Mouse (Mus musculus) forebrain, embryonic 11.5 days (tissue): ENCODE results near the gene Dab2ip. TPM values are rescaled to one million over a fixed set of nuclear protein-coding genes. Genes with fewer than 3 reads are reported as not detected.

Experiments used
- ATAC-seq: fragments of 200-750 bp; cut with Nextera tagmentation; replicated peaks from 2 replicates; pipeline ENCODE4 v1.8.0; 2017; ENCODE audit warnings: moderate TSS enrichment; ENCODE audit not compliant: low FRiP score
- DNase-seq: peaks from one replicate; pipeline ENCODE4 v3.0.0-alpha.2; 2017; ENCODE audit warnings: low spot score
- H3K27ac ChIP-seq: fragments of 300-500 bp; sonication (generic); 2 replicates; pipeline ENCODE4 v1.5.1; 2014; ENCODE audit warnings: low read depth, low read length
- H3K27me3 ChIP-seq: fragments of 300-500 bp; sonication (generic); 2 replicates; pipeline ENCODE4 v1.6.1; 2014; ENCODE audit warnings: mild to moderate bottlenecking, low read length, mixed read lengths; ENCODE audit not compliant: control insufficient read depth, insufficient read depth
- H3K36me3 ChIP-seq: fragments of 300-500 bp; sonication (generic); 2 replicates; pipeline ENCODE4 v1.6.1; 2014; ENCODE audit warnings: mild to moderate bottlenecking, low read length, moderate library complexity, mixed read lengths; ENCODE audit not compliant: control insufficient read depth, insufficient read depth
- H3K4me1 ChIP-seq: fragments of 300-500 bp; sonication (generic); replicated peaks from 2 replicates; pipeline ENCODE4 v1.6.1; 2014; ENCODE audit warnings: low read length, mixed read lengths; ENCODE audit not compliant: control insufficient read depth, insufficient read depth
- H3K4me2 ChIP-seq: fragments of 300-500 bp; sonication (generic); 2 replicates; pipeline ENCODE4 v1.6.1; 2014; ENCODE audit warnings: low read depth, mild to moderate bottlenecking, low read length, moderate library complexity, mixed read lengths; ENCODE audit not compliant: severe bottlenecking
- H3K4me3 ChIP-seq: fragments of 300-500 bp; sonication (generic); 2 replicates; pipeline ENCODE4 v1.5.1; 2014; ENCODE audit warnings: low read depth, low read length
- H3K9ac ChIP-seq: fragments of 300-500 bp; sonication (generic); 2 replicates; pipeline ENCODE4 v1.6.1; 2014; ENCODE audit warnings: low read length
- H3K9me3 ChIP-seq: fragments of 300-500 bp; sonication (generic); 2 replicates; pipeline ENCODE4 v1.6.1; 2016; ENCODE audit warnings: low read length, mixed read lengths; ENCODE audit not compliant: control insufficient read depth
- WGBS: fragments of 180-500 bp; shearing (Covaris S2); extraction: QIAGEN DNeasy Blood & Tissue Kit; methylation state at CpG from one replicate; pipeline ENCODE4 v1.1.7; 2014; 5-methylcytosine and 5-hydroxymethylcytosine counted together
- polyA plus RNA-seq: library from polyadenylated mRNA; unstranded; fragments of >200 nt; fragmentation: Nextera tagmentation; extraction: Ambion mirVana; gene quantifications from 2 replicates; pipeline ENCODE4 v1.2.1, GENCODE M21; 2014

Gene Dab2ip
- polyA plus RNA-seq, 1 experiment from 2014 or later: 51.5 TPM

GRCm38 (mm10) chr2:35720956-35721355, 162.9 kb downstream of the Dab2ip start:
- 91% methylated on average over 9 of the region's 9 CpGs for WGBS
- Histone ChIP-seq H3K4me1 (no peaks in the 10 kb centered on the region), H3K4me3 (no peak overlapping the region), H3K27me3 (no peaks in the 10 kb centered on the region), H3K9ac (no peak overlapping the region), H3K9me3 (no peaks in the 10 kb centered on the region), H3K4me2 (no peak overlapping the region), H3K36me3 (peaks cover 15% of the 10 kb centered on the region; the same call in 1 of the 2 replicates), H3K27ac (no peak overlapping the region)
- ATAC-seq: no peak
- DNase-seq: no peak

- DNase-seq (no peak), ATAC-seq (no peak)
- Histone ChIP-seq H3K4me3 (no peak overlapping the region), H3K36me3 (peaks cover 15% of the 10 kb centered on the region; the same call in 1 of the 2 replicates), H3K27ac (no peak overlapping the region), H3K9me3 (no peaks in the 10 kb centered on the region), H3K27me3 (no peaks in the 10 kb centered on the region), H3K4me1 (no peaks in the 10 kb centered on the region), H3K4me2 (no peak overlapping the region), H3K9ac (no peak overlapping the region)
- 94% methylated on average over 9 of the region's 9 CpGs for WGBS
Observed at GRCm38 (mm10) chr2:35722821-35723220, 164.8 kb downstream of the Dab2ip start.

GRCm38 (mm10) chr2:35723267-35723666, 165.2 kb downstream of the Dab2ip start:
- ATAC-seq: no peak

GRCm38 (mm10) chr2:35723691-35724090, 165.6 kb downstream of the Dab2ip start:
- no peaks in the 10 kb centered on the region for H3K27me3 ChIP-seq
- H3K9me3 ChIP-seq: no peaks in the 10 kb centered on the region
- H3K4me1 ChIP-seq: no peaks in the 10 kb centered on the region
- WGBS: 89% methylated on average over 7 of the region's 7 CpGs
- ATAC-seq (no peak), DNase-seq (no peak)
- peaks cover 15% of the 10 kb centered on the region; the same call in 1 of the 2 replicates for H3K36me3 ChIP-seq
- no peak overlapping the region for H3K4me3 ChIP-seq
- no peak overlapping the region for H3K9ac ChIP-seq
- H3K27ac ChIP-seq: no peak overlapping the region
- no peak overlapping the region for H3K4me2 ChIP-seq

More at GRCm38 (mm10) chr2:35723267-35723666, 165.2 kb downstream of the Dab2ip start:
- H3K4me3 ChIP-seq: no peak overlapping the region
- H3K4me2 ChIP-seq: no peak overlapping the region
- no peak overlapping the region for H3K27ac ChIP-seq
- H3K9me3 ChIP-seq: no peaks in the 10 kb centered on the region
- DNase-seq: no peak
- no peak overlapping the region for H3K9ac ChIP-seq
- H3K4me1 ChIP-seq: no peaks in the 10 kb centered on the region
- H3K27me3 ChIP-seq: no peaks in the 10 kb centered on the region
- WGBS: 93% methylated on average over 6 of the region's 6 CpGs
- peaks cover 15% of the 10 kb centered on the region; the same call in 1 of the 2 replicates for H3K36me3 ChIP-seq

- WGBS: 61% methylated on average over 5 of the region's 5 CpGs
- H3K9me3 ChIP-seq: no peaks in the 10 kb centered on the region
- DNase-seq (no peak), ATAC-seq (peak; percentile 30; the same call in 1 of the 2 replicates)
- H3K9ac ChIP-seq: no peak overlapping the region; the same call in 1 of the 2 replicates
- peak overlapping the region; percentile 9; the same call in 1 of the 2 replicates for H3K27ac ChIP-seq
- H3K27me3 ChIP-seq: no peaks in the 10 kb centered on the region
- H3K4me3 ChIP-seq: no peak overlapping the region
- no peaks in the 10 kb centered on the region; the same call in 1 of the 2 replicates for H3K36me3 ChIP-seq
- H3K4me2 ChIP-seq: no peak overlapping the region
- H3K4me1 ChIP-seq: no peaks in the 10 kb centered on the region
Observed at GRCm38 (mm10) chr2:35728633-35729032, 170.6 kb downstream of the Dab2ip start.

GRCm38 (mm10) chr2:35729077-35730065, 171.3 kb downstream of the Dab2ip start:
- H3K4me3 ChIP-seq: no peak overlapping the region
- no peaks in the 10 kb centered on the region for H3K4me1 ChIP-seq
- ATAC-seq (peak; percentile 66), DNase-seq (no peak)
- no peaks in the 10 kb centered on the region for H3K27me3 ChIP-seq
- no peaks in the 10 kb centered on the region; the same call in 1 of the 2 replicates for H3K36me3 ChIP-seq
- no peak overlapping the region; the same call in 1 of the 2 replicates for H3K9ac ChIP-seq
- H3K4me2 ChIP-seq: no peak overlapping the region
- no peaks in the 10 kb centered on the region for H3K9me3 ChIP-seq
- 51% methylated on average over 16 of the region's 16 CpGs for WGBS
- H3K27ac ChIP-seq: peak overlapping the region; percentile 26; the same call in 1 of the 2 replicates

GRCm38 (mm10) chr2:35731671-35732449, 173.8 kb downstream of the Dab2ip start:
- 86% methylated on average over 18 of the region's 18 CpGs for WGBS
- no peaks in the 10 kb centered on the region; the same call in 1 of the 2 replicates for H3K36me3 ChIP-seq
- H3K27ac ChIP-seq: no peak overlapping the region

GRCm38 (mm10) chr2:35735001-35735400, 176.9 kb downstream of the Dab2ip start:
- WGBS: 98% methylated on average over 2 of the region's 2 CpGs
- ATAC-seq (no peak), DNase-seq (no peak)
- H3K36me3 ChIP-seq: no peaks in the 10 kb centered on the region
- H3K27me3 ChIP-seq: no peaks in the 10 kb centered on the region
- H3K27ac ChIP-seq: no peak overlapping the region
- no peak overlapping the region for H3K4me2 ChIP-seq
- no peak overlapping the region for H3K4me3 ChIP-seq
- H3K4me1 ChIP-seq: no peaks in the 10 kb centered on the region
- H3K9me3 ChIP-seq: no peaks in the 10 kb centered on the region; the same call in 1 of the 2 replicates
- H3K9ac ChIP-seq: no peak overlapping the region

More at GRCm38 (mm10) chr2:35731671-35732449, 173.8 kb downstream of the Dab2ip start:
- Histone ChIP-seq H3K4me1 (no peaks in the 10 kb centered on the region), H3K9me3 (no peaks in the 10 kb centered on the region; the same call in 1 of the 2 replicates), H3K9ac (no peak overlapping the region), H3K27me3 (no peaks in the 10 kb centered on the region), H3K4me3 (no peak overlapping the region), H3K4me2 (no peak overlapping the region)
- ATAC-seq (no peak), DNase-seq (no peak)
